Mouse (Mus musculus): ENCODE results near the gene Hmg20a. TPM values are rescaled to one million over a fixed set of nuclear protein-coding genes. Genes with fewer than 3 reads are reported as not detected.

Hmg20a gene
- total and polyA plus RNA-seq, 2 experiments from 2014 or later, result 50.9 to 57.1 TPM

- Histone ChIP-seq H3K4me3 (ENCODE audit: low read length) (no peak overlapping the region), H3K36me3 (ENCODE audit: insufficient read depth, low read length) (no peaks in the 10 kb centered on the region), H3K4me2 (ENCODE audit: low read depth, low read length) (no peak overlapping the region), H3K9me3 (ENCODE audit: low read length) (no peaks in the 10 kb centered on the region), H3K27me3 (ENCODE audit: insufficient read depth, low read length) (no peaks in the 10 kb centered on the region), H3K27ac (no peak overlapping the region), H3K9ac (replicated peaks; ENCODE audit: low read length) (no peak overlapping the region), H3K4me1 (ENCODE audit: insufficient read depth, low read length) (no peaks in the 10 kb centered on the region)
- DNase-seq (ENCODE audit: low spot score) (no peak), ATAC-seq (no peak)
- TF ChIP-seq CTCF (IDR thresholded peaks at IDR 0.05; ENCODE audit: low read depth), result no peak
- 71% methylated on average over 4 of the region's 4 CpGs for WGBS
Measured at GRCm38 (mm10) chr9:56404619-56405018, 13.8 kb upstream of the Hmg20a start.

- ATAC-seq, result no peak
Measured at GRCm38 (mm10) chr9:56409928-56410327, 8.5 kb upstream of the Hmg20a start.

GRCm38 (mm10) chr9:56412716-56413115 lies 5.7 kb upstream of the Hmg20a start:
- Histone ChIP-seq H3K4me2 (ENCODE audit: low read depth, low read length) (no peak overlapping the region), H3K27me3 (ENCODE audit: insufficient read depth, low read length) (no peaks in the 10 kb centered on the region), H3K27ac (no peak overlapping the region), H3K4me3 (ENCODE audit: low read length) (no peak overlapping the region), H3K4me1 (ENCODE audit: insufficient read depth, low read length) (0 out of 2 replicates have a peak, but pooled peaks cover 3% of the 10 kb centered on the region), H3K36me3 (ENCODE audit: insufficient read depth, low read length) (no peaks in the 10 kb centered on the region), H3K9ac (replicated peaks; ENCODE audit: low read length) (no peak overlapping the region), H3K9me3 (ENCODE audit: low read length) (no peaks in the 10 kb centered on the region)
- no peak for TF ChIP-seq CTCF (IDR thresholded peaks at IDR 0.05; ENCODE audit: low read depth)
- no peak for ATAC-seq
- WGBS, result 77% methylated on average over 1 of the region's 1 CpGs
- DNase-seq (ENCODE audit: low spot score), result no peak

More at GRCm38 (mm10) chr9:56409928-56410327, 8.5 kb upstream of the Hmg20a start:
- Histone ChIP-seq H3K27ac (no peak overlapping the region), H3K4me2 (ENCODE audit: low read depth, low read length) (no peak overlapping the region), H3K36me3 (ENCODE audit: insufficient read depth, low read length) (no peaks in the 10 kb centered on the region), H3K27me3 (ENCODE audit: insufficient read depth, low read length) (no peaks in the 10 kb centered on the region), H3K9ac (replicated peaks; ENCODE audit: low read length) (no peak overlapping the region), H3K4me1 (ENCODE audit: insufficient read depth, low read length) (no peaks in the 10 kb centered on the region), H3K9me3 (ENCODE audit: low read length) (no peaks in the 10 kb centered on the region), H3K4me3 (ENCODE audit: low read length) (no peak overlapping the region)
- no peak for DNase-seq (ENCODE audit: low spot score)
- TF ChIP-seq CTCF (IDR thresholded peaks at IDR 0.05; ENCODE audit: low read depth), result no peak
- 97% methylated on average over 2 of the region's 2 CpGs for WGBS

GRCm38 (mm10) chr9:56414322-56414721 lies 4.1 kb upstream of the Hmg20a start:
- Histone ChIP-seq H3K4me2 (ENCODE audit: low read depth, low read length) (no peak overlapping the region), H3K27me3 (ENCODE audit: insufficient read depth, low read length) (no peaks in the 10 kb centered on the region), H3K36me3 (ENCODE audit: insufficient read depth, low read length) (no peaks in the 10 kb centered on the region), H3K4me3 (ENCODE audit: low read length) (no peak overlapping the region), H3K27ac (no peak overlapping the region), H3K9me3 (ENCODE audit: low read length) (no peaks in the 10 kb centered on the region), H3K9ac (replicated peaks; ENCODE audit: low read length) (no peak overlapping the region), H3K4me1 (ENCODE audit: insufficient read depth, low read length) (0 out of 2 replicates have a peak, but pooled peaks cover 3% of the 10 kb centered on the region)
- TF ChIP-seq CTCF (IDR thresholded peaks at IDR 0.05; ENCODE audit: low read depth), result peak; percentile 18
- DNase-seq (ENCODE audit: low spot score) (no peak), ATAC-seq (no peak)

GRCm38 (mm10) chr9:56415393-56415792 lies 3.0 kb upstream of the Hmg20a start:
- Histone ChIP-seq H3K36me3 (ENCODE audit: insufficient read depth, low read length) (no peaks in the 10 kb centered on the region), H3K4me2 (ENCODE audit: low read depth, low read length) (no peak overlapping the region)
- DNase-seq (ENCODE audit: low spot score), result no peak

GRCm38 (mm10) chr9:56415935-56416607 lies 2.3 kb upstream of the Hmg20a start:
- H3K4me1 ChIP-seq (ENCODE audit: insufficient read depth, low read length), result 0 out of 2 replicates have a peak, but pooled peaks cover 12% of the 10 kb centered on the region
- H3K9ac ChIP-seq (replicated peaks; ENCODE audit: low read length), result no peak overlapping the region
- H3K36me3 ChIP-seq (ENCODE audit: insufficient read depth, low read length), result no peaks in the 10 kb centered on the region
- no peaks in the 10 kb centered on the region for H3K9me3 ChIP-seq (ENCODE audit: low read length)
- H3K27me3 ChIP-seq (ENCODE audit: insufficient read depth, low read length), result no peaks in the 10 kb centered on the region
- ATAC-seq, result no peak
- no peak overlapping the region for H3K27ac ChIP-seq
- peak overlapping the region; percentile 78 for H3K4me2 ChIP-seq (ENCODE audit: low read depth, low read length)
- 55% methylated on average over 4 of the region's 4 CpGs for WGBS
- TF ChIP-seq CTCF (IDR thresholded peaks at IDR 0.05; ENCODE audit: low read depth), result no peak
- no peak for DNase-seq (ENCODE audit: low spot score)
- H3K4me3 ChIP-seq (ENCODE audit: low read length), result no peak overlapping the region; the same call in 1 of the 2 replicates

More at GRCm38 (mm10) chr9:56415393-56415792, 3.0 kb upstream of the Hmg20a start:
- 53% methylated on average over 1 of the region's 1 CpGs for WGBS
- no peaks in the 10 kb centered on the region for H3K9me3 ChIP-seq (ENCODE audit: low read length)
- 0 out of 2 replicates have a peak, but pooled peaks cover 7% of the 10 kb centered on the region for H3K4me1 ChIP-seq (ENCODE audit: insufficient read depth, low read length)
- H3K27ac ChIP-seq, result no peak overlapping the region
- no peak overlapping the region for H3K9ac ChIP-seq (replicated peaks; ENCODE audit: low read length)
- no peak overlapping the region for H3K4me3 ChIP-seq (ENCODE audit: low read length)
- no peak for TF ChIP-seq CTCF (IDR thresholded peaks at IDR 0.05; ENCODE audit: low read depth)
- H3K27me3 ChIP-seq (ENCODE audit: insufficient read depth, low read length), result no peaks in the 10 kb centered on the region
- no peak for ATAC-seq

- peak; percentile 76 for DNase-seq (ENCODE audit: low spot score)
- H3K4me2 ChIP-seq (ENCODE audit: low read depth, low read length), result peak overlapping the region; percentile 78
- peak overlapping the region; percentile 81 for H3K4me3 ChIP-seq (ENCODE audit: low read length)
- H3K9ac ChIP-seq (replicated peaks; ENCODE audit: low read length), result peak overlapping the region; percentile 71
- H3K27me3 ChIP-seq (ENCODE audit: insufficient read depth, low read length), result no peaks in the 10 kb centered on the region
- 0 out of 2 replicates have a peak, but pooled peaks cover 14% of the 10 kb centered on the region for H3K4me1 ChIP-seq (ENCODE audit: insufficient read depth, low read length)
- H3K27ac ChIP-seq, result peak overlapping the region; percentile 86
- WGBS, result 0% methylated on average over 29 of the region's 40 CpGs
- H3K9me3 ChIP-seq (ENCODE audit: low read length), result no peaks in the 10 kb centered on the region
- peak; percentile 57 for TF ChIP-seq CTCF (IDR thresholded peaks at IDR 0.05; ENCODE audit: low read depth)
- H3K36me3 ChIP-seq (ENCODE audit: insufficient read depth, low read length), result no peaks in the 10 kb centered on the region
- ATAC-seq, result peak; percentile 67
Measured at GRCm38 (mm10) chr9:56417415-56417947, 928 bp upstream of the Hmg20a start.

Measured in hindbrain, postnatal 0 days (tissue).